Mouse (Mus musculus) myocyte (in vitro differentiated cells): ENCODE data around the gene Rprml.

Experiments used
- CEBPB ChIP-seq: IDR thresholded peaks from 2 replicates; pipeline ENCODE4 v1.6.1; 2011; ENCODE audit warnings: mild to moderate bottlenecking, moderate library complexity; ENCODE audit not compliant: poor library complexity, insufficient read depth, severe bottlenecking
- E2F4 ChIP-seq: IDR thresholded peaks from one replicate; pipeline ENCODE4 v1.6.1; 2011; ENCODE audit warnings: mild to moderate bottlenecking, control low read depth, moderate library complexity; ENCODE audit not compliant: insufficient read depth
- MAX ChIP-seq: IDR thresholded peaks from one replicate; pipeline ENCODE4 v1.6.1; 2011; ENCODE audit warnings: low read depth, mild to moderate bottlenecking, control low read depth
- MYOD1 ChIP-seq, 3 experiments: IDR thresholded peaks; one replicate each; pipeline ENCODE4 v1.6.1; 2011; ENCODE audit warnings: control low read depth in 2 of 3, low read depth in 2 of 3, mild to moderate bottlenecking in 2 of 3, moderate library complexity in 1 of 3; ENCODE audit not compliant: insufficient read length in 2 of 3, control insufficient read depth in 1 of 3
- MYOG ChIP-seq, 3 experiments: IDR thresholded peaks; one replicate each; pipeline ENCODE4 v1.6.1; 2011; ENCODE audit warnings: control low read depth in 2 of 3, low read depth in 2 of 3, mild to moderate bottlenecking in 2 of 3; ENCODE audit not compliant: insufficient read length in 2 of 3, control insufficient read depth in 1 of 3, insufficient read depth in 1 of 3
- POLR2A ChIP-seq: IDR thresholded peaks from one replicate; pipeline ENCODE4 v1.6.1; 2011; ENCODE audit warnings: low read depth, mild to moderate bottlenecking, control low read depth, moderate library complexity; ENCODE audit not compliant: insufficient read length
- POLR2AphosphoS2 ChIP-seq: IDR thresholded peaks from one replicate; pipeline ENCODE4 v1.6.1; 2011; ENCODE audit warnings: low read depth, control low read depth; ENCODE audit not compliant: insufficient read length
- TCF12 ChIP-seq: IDR thresholded peaks from one replicate; pipeline ENCODE4 v1.6.1; 2011; ENCODE audit warnings: mild to moderate bottlenecking, control low read depth; ENCODE audit not compliant: poor library complexity, insufficient read depth, severe bottlenecking
- USF1 ChIP-seq: IDR thresholded peaks from one replicate; pipeline ENCODE4 v1.6.1; 2011; ENCODE audit warnings: low read depth, mild to moderate bottlenecking, control low read depth, moderate library complexity

DNA sequence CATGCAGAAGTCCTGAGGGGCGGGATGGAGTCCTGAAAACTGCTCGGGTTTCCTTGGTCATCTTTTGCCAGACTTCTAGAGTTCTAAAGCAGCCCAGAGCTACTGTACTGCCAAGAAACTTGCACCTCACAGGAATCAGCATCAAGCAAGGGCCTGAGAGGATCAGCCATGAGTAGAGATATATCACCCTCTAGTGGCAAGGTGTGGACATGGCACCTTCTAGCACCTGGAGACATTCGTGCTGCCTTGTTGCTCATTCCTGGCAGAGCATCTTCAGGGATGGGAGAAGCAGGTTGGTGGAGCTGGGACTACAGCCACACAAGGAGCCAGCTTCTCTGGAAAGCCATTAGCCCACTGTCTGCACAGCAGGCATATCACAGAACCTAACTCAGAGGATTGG lies 26.2 kb downstream of the Rprml start:
- no peak for TF ChIP-seq POLR2A
- TF ChIP-seq POLR2AphosphoS2 = peak; percentile 12
- TF ChIP-seq MAX = no peak
- TF ChIP-seq MYOD1 (IDR thresholded peaks at IDR 0.05; ENCODE audit: control insufficient read depth in 1 of 3, insufficient read length in 2 of 3, low read depth in 2 of 3) = no peak
- TF ChIP-seq MYOG (IDR thresholded peaks at IDR 0.05; ENCODE audit: control insufficient read depth in 1 of 3, insufficient read depth in 1 of 3, insufficient read length in 2 of 3, low read depth in 2 of 3) = no peak
- no peak for TF ChIP-seq TCF12
- TF ChIP-seq USF1 = no peak
- no peak for TF ChIP-seq E2F4
- TF ChIP-seq CEBPB = no peak
